Mouse (Mus musculus): ENCODE measurements around the gene Gpc6.

DNA sequence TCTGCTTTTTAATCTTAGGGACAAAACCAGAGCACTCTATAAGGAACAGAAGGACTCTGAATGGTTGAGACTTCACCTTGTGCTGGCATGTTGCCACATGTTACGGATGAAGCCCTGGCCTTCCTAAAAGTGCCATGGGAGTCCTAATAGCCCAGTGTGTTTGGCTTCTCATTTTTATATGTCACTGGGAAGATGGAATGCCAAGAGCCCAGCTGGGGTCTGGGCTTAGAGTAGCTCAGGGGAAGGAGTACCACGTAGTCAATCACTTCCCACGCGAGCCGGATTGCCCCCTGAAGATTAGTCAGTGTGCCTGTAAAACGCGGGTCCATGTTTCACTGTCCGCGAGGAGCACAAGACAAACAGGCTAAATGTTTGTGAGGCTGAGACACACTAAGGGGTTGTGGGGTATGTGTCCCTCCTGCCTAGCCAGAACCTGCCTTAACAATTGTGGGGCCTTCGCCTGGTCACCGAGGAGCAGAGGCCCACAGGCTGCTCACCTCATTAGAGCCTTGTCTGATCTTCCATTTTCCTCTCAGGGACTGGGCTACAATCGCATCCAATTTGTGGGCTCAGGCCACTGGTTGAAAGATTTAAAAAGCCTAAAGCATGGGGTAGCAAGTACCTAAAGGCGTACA, 852.9 kb downstream of the Gpc6 start:
- TF ChIP-seq CTCF (IDR thresholded peaks at IDR 0.05; ENCODE audit: insufficient read depth, low read depth, low read length) (no peak), POLR2A (IDR thresholded peaks at IDR 0.05; ENCODE audit: insufficient read depth, low read depth, low read length) (no peak)

Data from olfactory bulb, adult 2 months (tissue).